Mouse (Mus musculus) layer of hippocampus, postnatal 14 days (tissue): ENCODE data around the gene Pbx1. TPM values are rescaled to one million over a fixed set of nuclear protein-coding genes. Genes with fewer than 3 reads are reported as not detected.
A peak's percentile ranks its signal among the peaks of the same experiment; 100 is the strongest.

Experiments used
- DNase-seq, 2 experiments: peaks; one replicate each; pipeline ENCODE4 v3.0.0; 2021 to 2022; ENCODE audit warnings: low spot score in 2 of 2, mixed read lengths in 1 of 2
- total RNA-seq, 2 experiments: library from RNA; stranded (reverse); gene quantifications; 2 replicates each; pipeline ENCODE4 v1.2.3; 2021

The Pbx1 gene
- total RNA-seq, 2 experiments from 2014 or later, result 103 to 106 TPM

DNA sequence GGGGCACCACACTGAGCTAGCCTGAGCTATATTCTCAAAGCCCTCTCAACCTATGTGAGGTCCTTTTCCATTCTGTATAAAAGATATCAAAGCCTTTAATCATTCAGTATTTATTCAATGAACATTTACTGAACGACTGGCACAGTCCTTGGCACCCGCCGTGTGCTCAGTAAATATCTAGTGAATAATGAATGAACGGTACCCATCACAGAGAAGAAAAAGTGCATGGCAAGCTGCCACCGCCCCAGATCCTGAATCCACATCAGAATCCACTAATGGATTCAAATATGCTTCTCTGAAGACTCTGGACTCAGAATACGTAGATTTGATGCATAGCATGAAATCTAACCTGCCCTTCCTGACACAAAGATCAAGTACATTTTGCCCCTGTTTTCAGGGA, 45.9 kb downstream of the Pbx1 start:
- DNase-seq, result peak in 1 of 2 experiments; percentile 43

DNA sequence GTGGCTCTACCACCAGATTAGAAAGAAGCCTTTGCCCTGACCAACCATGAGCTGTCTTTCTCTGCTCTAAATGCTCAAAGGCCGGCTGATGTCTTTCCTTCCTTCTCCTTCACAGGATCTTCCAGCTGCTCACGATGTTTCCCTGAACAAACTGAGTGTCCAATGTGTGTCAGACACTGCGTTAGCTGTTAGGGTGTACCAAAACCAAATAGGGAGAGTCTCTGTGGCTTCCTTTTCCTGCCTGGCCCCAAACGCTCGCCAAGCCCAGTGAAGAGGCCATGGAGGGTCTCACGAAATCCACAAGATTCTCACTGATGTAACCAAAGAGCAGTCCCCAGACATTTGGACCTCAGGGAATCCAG, 47.5 kb downstream of the Pbx1 start:
- no peak for DNase-seq

- DNase-seq, result peak in 1 of 2 experiments; percentile 69
These were observed 48.1 kb downstream of the Pbx1 start for GRCm38 (mm10) chr1:168383832-168384593.

- DNase-seq, result no peak
These were observed 49.3 kb downstream of the Pbx1 start for GRCm38 (mm10) chr1:168382823-168383157.

DNA sequence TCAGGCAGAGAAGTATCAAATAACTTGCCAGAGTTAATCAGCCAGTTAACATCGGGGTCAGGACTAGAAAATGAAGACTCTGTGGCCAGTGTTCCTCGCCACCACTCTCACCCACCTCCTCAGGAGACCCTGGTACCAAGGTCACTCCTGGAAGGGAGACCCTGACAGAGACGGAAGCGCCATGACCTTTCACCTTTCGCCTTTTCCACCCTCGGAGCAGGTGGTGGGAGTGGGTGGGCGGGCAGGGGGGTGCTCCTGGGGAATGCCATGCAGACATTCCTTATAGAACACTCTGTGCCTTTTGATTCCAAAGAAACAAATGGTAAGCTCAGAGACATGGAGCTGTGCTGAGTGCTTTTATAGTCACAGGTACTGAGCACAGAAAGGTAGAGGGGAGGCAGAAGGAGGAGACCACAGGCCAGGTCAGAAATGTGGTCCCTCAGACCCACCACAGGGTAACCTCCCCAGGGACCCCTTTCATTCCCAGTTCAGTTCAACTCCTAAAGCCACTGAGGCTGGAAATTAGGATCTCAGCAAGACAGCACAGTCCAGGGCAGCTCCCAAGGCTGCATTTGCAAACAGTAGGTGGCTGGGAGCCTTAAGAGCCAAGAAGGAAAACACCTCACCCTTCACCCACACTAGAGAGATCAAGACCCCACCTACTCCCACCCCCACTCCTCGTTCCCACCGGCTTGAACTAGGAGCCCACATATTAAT, 49.8 kb downstream of the Pbx1 start:
- no peak for DNase-seq

DNA sequence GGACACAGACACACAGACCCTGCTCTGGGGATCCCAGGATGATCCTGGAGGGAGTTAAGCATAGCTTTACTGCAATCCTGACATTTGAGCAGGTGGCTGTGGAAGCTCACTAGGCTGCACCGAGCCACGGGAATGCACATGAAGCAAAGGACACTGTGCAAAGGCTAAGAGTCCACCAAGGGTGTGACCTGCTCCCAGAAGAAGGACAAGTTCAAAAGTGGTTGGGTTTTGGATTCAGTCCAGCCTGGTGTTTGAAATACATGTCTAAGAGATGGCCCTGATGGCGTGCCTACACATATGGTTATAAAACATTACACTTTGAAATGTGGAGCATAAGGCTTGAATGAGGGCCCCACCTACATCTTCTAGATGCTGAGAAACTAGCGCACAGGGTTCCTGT, 50.6 kb downstream of the Pbx1 start:
- DNase-seq, result no peak

DNA sequence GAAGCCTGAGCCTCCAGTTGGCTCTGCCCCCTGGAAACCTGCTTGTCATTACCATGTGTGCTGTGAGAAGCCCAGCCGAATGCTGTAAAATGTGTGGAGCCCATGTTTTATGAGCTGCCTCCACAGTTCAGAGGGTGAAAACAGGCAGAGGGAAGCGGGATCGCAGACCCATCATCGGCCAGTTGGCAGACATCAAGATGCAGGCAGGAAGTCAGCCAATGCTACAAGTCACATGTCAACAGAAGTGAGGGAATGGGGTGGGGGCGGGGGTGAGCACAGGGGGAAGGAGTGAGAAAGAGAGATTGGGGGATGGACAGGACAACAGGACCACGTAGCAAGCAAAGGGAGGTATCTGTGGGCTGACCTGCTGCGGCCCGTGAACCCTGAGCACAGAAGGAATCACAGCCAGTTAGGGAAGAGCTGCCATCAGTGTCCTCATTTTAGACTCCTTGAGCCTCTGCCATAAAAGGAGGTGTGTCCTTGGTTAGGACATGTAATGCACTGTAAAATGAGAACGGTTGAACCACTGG, 51.8 kb downstream of the Pbx1 start:
- no peak for DNase-seq

DNA sequence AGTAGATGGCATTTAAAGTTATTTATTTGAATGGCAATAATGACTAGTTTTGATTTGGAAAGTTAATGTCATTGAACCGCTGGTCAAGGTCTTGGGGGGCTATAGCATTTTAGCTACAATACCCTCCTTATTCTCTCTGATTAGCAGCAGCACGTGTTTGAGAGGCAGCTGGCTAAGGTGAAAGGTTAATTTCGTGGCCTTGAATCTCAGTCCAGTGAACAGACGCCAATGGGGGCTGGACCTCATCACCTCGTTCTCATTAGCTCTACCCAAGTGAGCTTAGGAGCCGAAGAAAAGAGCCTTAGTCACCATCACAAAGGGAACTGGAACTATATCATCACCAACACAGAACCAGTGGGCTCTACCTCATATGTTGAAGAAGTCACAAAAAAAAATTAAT, 54.4 kb downstream of the Pbx1 start:
- DNase-seq, result no peak

DNA sequence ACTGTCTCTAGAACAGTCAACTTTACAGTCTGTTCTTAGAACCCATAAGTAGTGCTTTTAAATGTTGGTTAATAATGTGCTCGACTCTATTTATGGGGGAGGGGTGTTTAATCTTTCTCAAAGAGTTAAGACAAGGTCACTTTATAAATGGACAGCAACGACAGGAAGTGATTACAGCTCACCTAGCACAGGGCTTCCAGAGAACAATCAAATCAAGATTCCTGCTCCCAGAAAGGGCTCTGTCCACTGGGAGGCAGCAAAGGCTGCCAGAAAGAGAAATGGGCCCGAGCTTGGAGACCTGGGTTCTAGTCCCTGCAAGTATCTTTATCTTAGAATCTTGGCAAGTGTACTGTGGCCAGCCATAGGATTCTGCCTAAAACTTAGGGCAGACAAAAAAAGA, 55.7 kb downstream of the Pbx1 start:
- no peak for DNase-seq

DNA sequence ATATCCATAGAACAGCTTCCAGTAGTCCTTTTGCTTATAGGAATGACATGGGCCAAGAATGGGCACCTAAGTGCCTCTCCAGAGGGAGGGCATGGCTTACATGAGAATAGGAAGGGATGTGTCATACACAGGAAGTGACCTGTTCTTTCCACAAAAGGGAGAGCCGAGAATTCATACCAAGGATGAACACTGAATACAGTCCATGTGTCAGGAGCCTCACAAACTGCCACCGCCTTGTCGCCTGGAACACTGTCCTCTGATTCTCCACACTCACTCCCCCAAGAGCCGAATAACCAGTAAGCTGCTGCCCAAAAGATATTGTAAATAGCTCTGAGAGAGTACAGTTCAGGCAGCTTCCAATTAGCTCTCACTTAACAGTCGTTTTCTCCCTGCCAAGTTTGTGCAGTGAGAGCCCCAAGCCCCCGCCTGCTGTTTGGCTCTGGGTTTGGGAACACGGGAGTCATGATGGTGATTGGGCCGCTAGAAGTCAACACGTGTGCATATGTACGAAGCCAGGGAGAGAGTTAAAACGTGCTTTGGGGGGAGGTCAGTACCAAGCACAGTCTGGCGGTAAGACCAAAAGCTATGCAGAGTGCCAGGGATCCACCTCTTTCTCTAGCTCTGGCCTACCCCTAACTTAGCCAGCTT, 57.0 kb downstream of the Pbx1 start:
- DNase-seq, result no peak

DNA sequence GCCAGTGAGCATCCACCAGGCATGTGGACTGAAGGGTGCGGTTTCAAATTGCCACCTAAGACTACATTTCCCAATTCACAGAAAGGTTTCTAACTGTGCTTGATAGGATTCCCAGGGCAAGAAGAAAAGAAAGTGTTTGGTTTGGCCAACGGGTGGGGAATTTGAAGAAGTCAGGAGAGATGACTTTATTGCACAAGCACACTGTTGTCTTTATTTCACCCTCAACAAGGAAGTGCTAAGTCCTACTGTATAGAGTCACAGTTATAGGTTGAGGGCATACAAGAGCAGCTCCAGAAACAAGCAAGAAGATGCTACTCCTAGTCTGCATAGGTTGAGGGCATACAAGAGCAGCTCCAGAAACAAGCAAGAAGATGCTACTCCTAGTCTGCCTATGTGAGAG, 60.0 kb downstream of the Pbx1 start:
- no peak for DNase-seq

DNA sequence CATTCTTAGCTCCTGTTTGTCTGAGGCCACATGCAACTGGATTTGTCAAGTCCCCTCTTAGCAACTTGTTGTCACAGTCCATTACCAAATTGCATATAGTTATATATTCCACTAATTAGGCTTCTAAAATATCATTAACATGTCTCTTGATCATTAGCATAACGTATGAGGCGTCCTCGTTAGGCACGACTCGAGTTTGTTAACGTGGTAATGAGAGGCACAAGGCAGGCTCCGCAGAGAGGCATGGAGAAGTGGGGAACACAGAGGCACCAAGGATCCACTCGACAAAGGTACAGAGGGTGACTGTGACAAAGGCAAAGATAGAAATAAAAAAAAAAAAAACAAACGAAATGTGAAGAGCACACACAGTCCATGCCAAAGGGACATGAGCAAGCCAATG, 61.1 kb downstream of the Pbx1 start:
- DNase-seq, result no peak

DNA sequence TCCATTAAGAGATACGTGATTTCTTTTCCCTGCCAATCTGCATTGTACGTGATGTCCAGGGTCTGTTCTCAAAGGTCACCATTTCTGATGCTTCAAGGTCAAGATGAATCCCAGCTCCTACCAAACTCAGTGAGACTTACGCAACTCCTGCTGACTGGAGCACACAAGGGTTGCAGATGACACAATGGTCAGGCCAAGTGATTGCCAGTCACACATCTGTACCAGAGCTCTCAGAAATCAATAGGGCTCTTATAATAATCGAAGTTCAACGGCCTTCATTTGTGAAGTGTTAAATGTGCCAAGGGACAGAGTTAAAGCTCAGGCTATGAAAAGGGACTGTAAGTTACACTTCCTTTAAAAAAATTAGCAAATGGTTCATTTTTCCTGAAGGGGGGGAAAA, 65.8 kb downstream of the Pbx1 start:
- no peak for DNase-seq

GRCm38 (mm10) chr1:168364325-168364724, 67.7 kb downstream of the Pbx1 start:
- no peak for DNase-seq

- DNase-seq, result no peak
These were observed 69.0 kb downstream of the Pbx1 start for GRCm38 (mm10) chr1:168363053-168363452.

DNA sequence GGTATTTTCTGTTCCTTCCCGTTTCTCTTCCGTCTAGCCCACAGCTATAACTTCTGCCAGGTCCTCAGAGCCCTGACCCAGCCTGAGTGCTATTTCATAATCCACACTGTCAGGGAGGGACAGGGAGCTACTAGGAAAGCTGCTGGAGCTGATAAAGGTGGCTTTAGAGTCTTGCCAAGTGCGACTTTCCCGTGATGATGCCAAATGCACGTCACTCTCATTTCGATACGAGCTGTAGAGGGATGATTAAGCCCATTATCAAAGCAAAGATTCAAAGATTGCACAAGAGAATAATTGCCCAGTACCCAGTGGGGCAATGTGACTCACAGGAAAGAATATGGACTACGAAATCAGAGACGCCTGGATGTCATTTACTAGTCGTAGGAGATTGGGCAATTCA, 69.6 kb downstream of the Pbx1 start:
- no peak for DNase-seq

DNA sequence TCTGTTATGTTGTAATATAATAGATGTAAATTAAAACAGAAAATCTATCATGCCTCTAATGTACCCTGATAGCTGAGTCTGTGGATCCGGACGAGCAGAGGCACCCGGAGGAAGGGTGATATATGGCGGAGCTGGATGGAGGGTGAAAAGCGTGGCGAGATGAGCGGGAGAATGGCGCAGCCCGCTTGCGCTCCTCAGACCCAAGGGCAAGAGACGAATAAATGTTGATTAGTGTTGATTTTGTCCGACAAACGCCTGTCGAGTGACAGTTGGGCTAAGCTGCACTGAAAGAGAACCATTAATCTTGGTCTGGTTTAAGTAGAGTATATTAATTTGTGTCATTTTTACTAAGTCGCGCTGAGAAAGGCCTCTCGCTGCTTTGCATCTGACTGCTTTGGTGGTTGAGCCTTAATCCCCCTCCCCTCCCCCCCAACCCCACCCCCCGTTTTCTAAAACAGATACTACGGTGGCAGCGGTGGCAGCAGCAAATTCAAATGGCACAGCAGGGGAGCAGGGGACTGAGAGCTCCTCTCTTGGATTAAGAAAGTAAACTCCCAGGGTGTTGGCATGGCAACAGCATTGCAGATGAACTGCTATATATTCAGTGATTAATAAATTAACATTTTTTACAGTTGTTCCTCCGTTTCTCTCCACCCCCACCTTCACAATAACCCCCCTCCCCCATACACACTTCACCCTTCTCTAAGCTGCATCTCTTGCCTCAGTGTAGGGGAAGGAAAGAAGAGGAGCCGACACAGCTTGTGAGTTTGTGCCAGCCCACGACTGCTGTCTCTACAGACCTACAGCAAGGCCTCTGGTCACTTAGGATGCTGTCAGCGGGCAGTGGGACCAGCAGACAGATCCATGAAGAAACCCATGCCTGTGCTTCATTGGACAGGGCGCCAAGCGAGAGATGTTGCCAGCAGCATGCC, 74.1 kb downstream of the Pbx1 start:
- DNase-seq, result no peak

GRCm38 (mm10) chr1:168356970-168357441, 75.1 kb downstream of the Pbx1 start:
- DNase-seq, result no peak

DNA sequence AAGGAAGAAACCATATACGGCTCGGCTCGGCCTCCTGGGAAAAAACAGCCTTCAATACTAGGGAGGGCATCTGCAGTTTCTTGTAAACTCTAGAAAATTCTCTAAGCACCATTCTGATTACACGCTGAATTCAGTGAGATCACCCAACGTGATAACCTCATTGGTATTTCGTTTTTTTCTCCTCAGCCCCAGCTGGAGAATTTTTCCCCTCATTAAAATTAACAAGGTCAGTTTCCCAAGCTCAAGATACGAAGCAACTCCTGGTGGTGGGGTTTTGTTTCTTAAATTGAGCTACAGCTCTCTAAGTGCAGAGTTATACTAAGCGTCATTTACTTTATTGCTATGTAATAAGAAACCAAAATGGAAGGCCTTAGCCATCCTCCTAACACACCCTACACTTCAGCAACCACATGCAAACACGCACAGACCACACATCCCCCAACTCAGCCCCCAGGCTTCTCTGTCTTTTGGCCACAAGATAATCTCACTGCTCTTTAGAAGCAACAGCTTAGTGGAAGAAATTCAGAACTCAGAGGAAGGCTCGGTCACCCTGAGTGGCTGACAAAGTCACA, 76.0 kb downstream of the Pbx1 start:
- no peak for DNase-seq

GRCm38 (mm10) chr1:168354934-168355333, 77.1 kb downstream of the Pbx1 start:
- no peak for DNase-seq
